Mouse (Mus musculus): ENCODE results near the gene Klhl22.

DNA sequence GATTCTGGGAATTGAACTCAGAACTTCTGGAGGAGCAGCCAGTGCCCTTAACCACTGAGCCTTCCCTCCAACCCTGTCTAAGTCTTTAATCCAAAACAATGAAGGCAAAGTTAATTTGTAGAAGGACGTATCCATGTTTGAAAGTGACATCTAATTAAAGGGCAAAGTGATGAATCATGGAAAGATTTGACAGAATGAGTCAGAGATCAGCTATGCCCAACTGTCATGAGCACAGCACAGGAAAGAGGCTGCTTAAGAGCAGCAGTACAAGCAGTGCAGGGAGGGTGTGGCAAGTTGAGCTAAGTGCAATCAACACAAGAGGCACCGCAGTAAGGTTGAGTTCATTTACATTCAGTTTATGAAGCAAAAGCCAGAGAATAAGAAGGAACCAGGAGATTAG, 14.4 kb upstream of the Klhl22 start:
- no peak for TF ChIP-seq POLR2A (IDR thresholded peaks at IDR 0.05; ENCODE audit: insufficient read length, low read depth)
- TF ChIP-seq MYOD1 (IDR thresholded peaks at IDR 0.05; ENCODE audit: control insufficient read depth in 1 of 3, insufficient read length in 2 of 3, low read depth in 2 of 3): no peak
- no peak for TF ChIP-seq USF1 (IDR thresholded peaks at IDR 0.05; ENCODE audit: low read depth)
